In genomic region chr3:98094629-98095583, GRCm38 (mm10) we compare ENCODE assay signal across 15 mouse cellular contexts.
DNase-seq lines count a peak whose midpoint lies in the region; ATAC-seq lines count a peak whose summit lies in the region.
"Had no signal": no experiment of that assay in that cellular context is flagged by ENCODE, and none has a peak within 500 bp of the region (broad histone marks: within the 10 kb centered on the region; RNA-seq: fewer than 3 reads in every experiment).

No protein-coding gene starts in this region.

- 62% methylated on average over 17 of the region's 17 CpGs for WGBS in kidney, embryonic 16.5 days
- WGBS in embryonic facial prominence, embryonic 11.5 days: 71% methylated on average over 17 of the region's 17 CpGs
- 60% methylated on average over 17 of the region's 17 CpGs for WGBS in limb, embryonic 13.5 days

- DNase-seq in heart, adult 11 months: peak; percentile 86
- no peak for DNase-seq in heart, postnatal 4 days
- no peak for DNase-seq in kidney, postnatal 10 days
- DNase-seq in embryonic facial prominence, embryonic 11.5 days (ENCODE audit: low spot score): peak; percentile 23
- no peak for DNase-seq in Muller cell, postnatal 12 days (ENCODE audit: inconsistent ontology term)
- DNase-seq in gastrocnemius, postnatal 10 days: no peak
- DNase-seq: cerebellum, postnatal 25 days; gastrocnemius, postnatal 14 days; kidney, adult 2 months; liver, embryonic 13.5 days; right cerebral cortex, postnatal 14 days had no signal

- H3K27me3 ChIP-seq in kidney, embryonic 16.5 days (ENCODE audit: insufficient read depth, low read length): no peaks in the 10 kb centered on the region
- no peaks in the 10 kb centered on the region for H3K27me3 ChIP-seq in embryonic facial prominence, embryonic 11.5 days (ENCODE audit: control insufficient read depth, insufficient read depth, low read length)
- no peaks in the 10 kb centered on the region for H3K27me3 ChIP-seq in limb, embryonic 13.5 days
- H3K27me3 ChIP-seq: liver, embryonic 13.5 days; neural tube, embryonic 15.5 days had no signal

- H3K9ac ChIP-seq in kidney, embryonic 16.5 days (replicated peaks; ENCODE audit: low read length): no peak overlapping the region
- H3K9ac ChIP-seq in embryonic facial prominence, embryonic 11.5 days (replicated peaks; ENCODE audit: low read length): no peak overlapping the region
- no peak overlapping the region for H3K9ac ChIP-seq in limb, embryonic 13.5 days
- H3K9ac ChIP-seq: liver, embryonic 13.5 days; neural tube, embryonic 15.5 days had no signal

- ATAC-seq in kidney, embryonic 16.5 days (ENCODE audit: low FRiP score, low TSS enrichment): no peak
- no peak; the same call in 1 of the 2 replicates for ATAC-seq in embryonic facial prominence, embryonic 11.5 days (replicated peaks; ENCODE audit: insufficient number of reproducible peaks, low FRiP score, low TSS enrichment, low read depth)
- ATAC-seq in limb, embryonic 13.5 days (ENCODE audit: low FRiP score, low read depth): 0 out of 2 replicates have a peak, but pooled peaks have one; percentile 46

- peaks cover 22% of the 10 kb centered on the region for H3K4me1 ChIP-seq in kidney, embryonic 16.5 days (ENCODE audit: insufficient read depth, low read length)
- H3K4me1 ChIP-seq in embryonic facial prominence, embryonic 11.5 days (ENCODE audit: control insufficient read depth, insufficient read depth, low read length): no peaks in the 10 kb centered on the region
- peaks cover 51% of the 10 kb centered on the region for H3K4me1 ChIP-seq in limb, embryonic 13.5 days
- H3K4me1 ChIP-seq: liver, embryonic 13.5 days had no signal

- H3K4me3 ChIP-seq in kidney, embryonic 16.5 days (ENCODE audit: low read length): no peak overlapping the region
- H3K4me3 ChIP-seq in embryonic facial prominence, embryonic 11.5 days (ENCODE audit: low read depth, low read length): no peak overlapping the region
- no peak overlapping the region for H3K4me3 ChIP-seq in limb, embryonic 13.5 days
- H3K4me3 ChIP-seq: erythroblast, embryonic 14.5 days; liver, embryonic 13.5 days; neural tube, embryonic 15.5 days had no signal

- H3K36me3 ChIP-seq in kidney, embryonic 16.5 days (ENCODE audit: insufficient read depth, low read length): peaks cover 28% of the 10 kb centered on the region
- peaks cover 3% of the 10 kb centered on the region; the same call in 1 of the 2 replicates for H3K36me3 ChIP-seq in embryonic facial prominence, embryonic 11.5 days (replicated peaks; ENCODE audit: control insufficient read depth, insufficient read depth, low read depth, low read length)
- H3K36me3 ChIP-seq in limb, embryonic 13.5 days: peaks cover 66% of the 10 kb centered on the region
- H3K36me3 ChIP-seq: neural tube, embryonic 15.5 days had no signal

- H3K9me3 ChIP-seq in kidney, embryonic 16.5 days (ENCODE audit: low read length): no peaks in the 10 kb centered on the region
- no peaks in the 10 kb centered on the region for H3K9me3 ChIP-seq in embryonic facial prominence, embryonic 11.5 days (replicated peaks; ENCODE audit: control insufficient read depth, low read length)
- no peaks in the 10 kb centered on the region for H3K9me3 ChIP-seq in limb, embryonic 13.5 days
- H3K9me3 ChIP-seq: liver, embryonic 13.5 days; neural tube, embryonic 15.5 days had no signal

- H3K4me2 ChIP-seq in kidney, embryonic 16.5 days (replicated peaks; ENCODE audit: low read depth, low read length): no peak overlapping the region
- H3K4me2 ChIP-seq in embryonic facial prominence, embryonic 11.5 days (ENCODE audit: low read depth, low read length): no peak overlapping the region
- H3K4me2 ChIP-seq in limb, embryonic 13.5 days (replicated peaks): no peak overlapping the region
- H3K4me2 ChIP-seq: liver, embryonic 13.5 days; neural tube, embryonic 15.5 days had no signal

- H3K27ac ChIP-seq in kidney, embryonic 16.5 days (ENCODE audit: low read length): 0 out of 2 replicates have a peak overlapping the region, but pooled peaks have one; percentile 11
- no peak overlapping the region for H3K27ac ChIP-seq in embryonic facial prominence, embryonic 11.5 days (replicated peaks; ENCODE audit: low read depth, low read length)
- no peak overlapping the region for H3K27ac ChIP-seq in limb, embryonic 13.5 days
- H3K27ac ChIP-seq: liver, embryonic 13.5 days; neural tube, embryonic 15.5 days had no signal

Comparison
In these comparisons a context has a peak if more than half of its experiments do, and no peak if none do; other contexts are left out.
1. DNase-seq: peak in heart, adult 11 months (single experiment) and embryonic facial prominence, embryonic 11.5 days (single experiment); none in heart, postnatal 4 days (single experiment), kidney, postnatal 10 days (single experiment), Muller cell, postnatal 12 days (single experiment) and gastrocnemius, postnatal 10 days (single experiment).